Mouse (Mus musculus): ENCODE data around the gene Pnkd. TPM values are rescaled to one million over a fixed set of nuclear protein-coding genes. Genes with fewer than 3 reads are reported as not detected.
A peak's percentile ranks its signal among the peaks of the same experiment; 100 is the strongest.
"Not testable (repeated sequence)": the region's sequence is repeated elsewhere in the genome, so short reads cannot be mapped to it uniquely, and the experiment has no call there.

Pnkd gene
- polyA plus RNA-seq, 1 experiment from 2014 or later, result 320 TPM

DNA sequence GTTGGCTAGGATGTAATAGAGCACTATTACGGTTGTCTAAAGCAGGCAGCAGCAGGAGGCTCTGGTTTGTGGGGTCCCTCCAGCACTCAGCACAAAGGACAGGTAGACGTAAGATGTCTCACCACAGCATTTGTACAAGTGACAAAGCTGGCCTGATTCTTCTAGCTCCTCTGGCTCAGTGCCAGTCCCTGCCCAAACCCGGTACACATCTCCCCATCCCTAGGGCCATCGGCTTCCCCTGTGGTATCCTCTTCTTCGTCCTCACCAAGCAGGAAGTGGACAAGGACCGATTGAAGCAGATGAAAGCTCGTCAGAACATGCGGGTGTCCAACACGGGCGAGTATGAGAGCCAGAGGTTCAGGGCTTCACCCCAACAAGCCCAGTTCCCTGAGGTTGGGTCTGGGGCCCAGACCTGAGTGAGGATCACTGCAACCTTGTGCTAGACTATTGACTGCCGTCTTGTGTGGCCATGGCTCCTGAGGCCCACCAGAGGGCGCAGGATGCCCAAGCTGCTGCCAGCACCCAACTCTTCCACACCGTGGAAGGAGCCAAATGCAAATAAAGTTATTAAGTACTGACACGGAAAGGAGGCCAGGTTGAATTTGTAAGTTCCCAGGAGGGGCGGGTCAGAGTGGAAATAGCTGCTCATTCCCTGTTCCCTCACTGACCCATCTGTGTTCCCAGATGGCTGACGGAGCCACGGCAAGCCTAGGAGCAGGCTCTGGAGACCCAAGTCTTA is 2.3 kb downstream of the Pnkd start:
- ATAC-seq (ENCODE audit: insufficient number of reproducible peaks, insufficient read depth, low FRiP score, low read depth); H3K4me2 ChIP-seq (ENCODE audit: low read length); H3K9me3 ChIP-seq (ENCODE audit: control insufficient read depth, low read length); H3K27ac ChIP-seq (replicated peaks in 1 of 2; ENCODE audit: control insufficient read depth in 1 of 2, insufficient read depth in 1 of 2, low read depth in 2 of 2, low read length in 2 of 2); H3K9ac ChIP-seq (ENCODE audit: low read length); H3K27me3 ChIP-seq (ENCODE audit: control insufficient read depth, insufficient read depth, low read length); H3K4me3 ChIP-seq (ENCODE audit: control insufficient read depth in 1 of 2, insufficient read depth in 1 of 2, low read depth in 1 of 2, low read length in 2 of 2): not testable (repeated sequence)
- Histone ChIP-seq H3K4me1 (ENCODE audit: control insufficient read depth in 2 of 2, insufficient read depth in 2 of 2, low read length in 2 of 2) (peaks cover 35 to 54% of the 10 kb centered on the region in 2 experiments), H3K36me3 (ENCODE audit: control insufficient read depth, insufficient read depth, low read length) (peaks cover 59% of the 10 kb centered on the region)
- 55% methylated on average over 15 of the region's 17 CpGs for WGBS

DNA sequence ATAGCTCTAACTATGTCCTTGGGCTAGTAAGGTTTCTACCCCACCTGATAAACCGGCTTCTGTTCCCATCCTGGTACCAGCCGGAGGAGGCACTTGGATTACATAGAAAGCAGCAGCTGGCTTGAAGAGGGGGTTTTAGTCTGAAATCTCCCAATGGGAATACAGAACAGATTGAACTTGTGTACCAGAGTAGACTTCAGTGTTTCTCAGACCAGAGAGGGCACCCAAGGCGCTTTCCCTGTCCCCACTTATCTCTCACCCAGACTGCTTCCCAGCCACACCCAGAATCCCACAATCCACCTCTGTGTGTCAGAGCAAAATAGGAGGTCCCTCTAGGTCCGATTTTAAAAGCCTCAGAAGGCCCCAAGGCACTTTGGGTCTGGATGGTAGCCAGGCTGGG is 3.6 kb downstream of the Pnkd start:
- 65% methylated on average over 4 of the region's 4 CpGs for WGBS

DNA sequence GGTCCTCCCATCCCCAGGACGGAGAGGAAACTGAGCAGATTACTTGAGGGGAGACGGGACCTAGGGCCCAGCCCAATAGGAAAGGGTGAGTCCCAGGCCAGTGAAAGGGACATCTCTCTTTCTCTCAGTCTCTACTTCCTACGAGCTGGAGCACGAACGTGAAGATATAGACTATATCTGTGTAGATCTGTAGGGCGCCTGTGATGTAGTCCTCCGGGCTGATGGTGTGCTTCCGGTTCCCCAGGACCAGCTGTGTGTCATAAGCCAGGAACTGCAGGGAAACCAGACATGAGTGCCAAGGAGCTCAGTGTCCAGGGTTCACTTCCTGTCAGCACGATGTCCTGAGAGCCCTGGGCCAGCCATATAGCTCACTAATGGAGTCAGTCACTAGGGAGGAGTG is 4.5 kb downstream of the Pnkd start:
- H3K4me1 ChIP-seq (ENCODE audit: control insufficient read depth in 2 of 2, insufficient read depth in 2 of 2, low read length in 2 of 2), result peaks cover 46 to 61% of the 10 kb centered on the region in 2 experiments
- H3K27ac ChIP-seq (replicated peaks in 1 of 2; ENCODE audit: control insufficient read depth in 1 of 2, insufficient read depth in 1 of 2, low read depth in 2 of 2, low read length in 2 of 2), result peak overlapping the region; percentile 81 to 87
- peaks cover 67% of the 10 kb centered on the region for H3K36me3 ChIP-seq (ENCODE audit: control insufficient read depth, insufficient read depth, low read length)
- no peak overlapping the region for H3K4me2 ChIP-seq (ENCODE audit: low read length)
- peak overlapping the region; percentile 22; the same call in 1 of the 2 replicates for H3K9ac ChIP-seq (ENCODE audit: low read length)
- ATAC-seq (ENCODE audit: insufficient number of reproducible peaks, insufficient read depth, low FRiP score, low read depth), result no peak
- no peaks in the 10 kb centered on the region for H3K9me3 ChIP-seq (ENCODE audit: control insufficient read depth, low read length)
- H3K4me3 ChIP-seq (ENCODE audit: control insufficient read depth in 1 of 2, insufficient read depth in 1 of 2, low read depth in 1 of 2, low read length in 2 of 2), result no peak overlapping the region
- H3K27me3 ChIP-seq (ENCODE audit: control insufficient read depth, insufficient read depth, low read length), result no peaks in the 10 kb centered on the region
- 67% methylated on average over 9 of the region's 9 CpGs for WGBS

More for the DNA sequence above, 3.6 kb downstream of the Pnkd start:
- peak overlapping the region; percentile 14; the same call in 1 of the 2 replicates for H3K9ac ChIP-seq (ENCODE audit: low read length)
- H3K9me3 ChIP-seq (ENCODE audit: control insufficient read depth, low read length), result no peaks in the 10 kb centered on the region
- H3K4me3 ChIP-seq (ENCODE audit: control insufficient read depth in 1 of 2, insufficient read depth in 1 of 2, low read depth in 1 of 2, low read length in 2 of 2), result no peak overlapping the region
- H3K36me3 ChIP-seq (ENCODE audit: control insufficient read depth, insufficient read depth, low read length), result peaks cover 59% of the 10 kb centered on the region
- peaks cover 41 to 55% of the 10 kb centered on the region in 2 experiments for H3K4me1 ChIP-seq (ENCODE audit: control insufficient read depth in 2 of 2, insufficient read depth in 2 of 2, low read length in 2 of 2)
- no peak overlapping the region for H3K4me2 ChIP-seq (ENCODE audit: low read length)
- peak overlapping the region in 1 of 2 experiments; percentile 87; a peak in 2 of 4 replicates for H3K27ac ChIP-seq (replicated peaks in 1 of 2; ENCODE audit: control insufficient read depth in 1 of 2, insufficient read depth in 1 of 2, low read depth in 2 of 2, low read length in 2 of 2)
- no peaks in the 10 kb centered on the region for H3K27me3 ChIP-seq (ENCODE audit: control insufficient read depth, insufficient read depth, low read length)
- no peak for ATAC-seq (ENCODE audit: insufficient number of reproducible peaks, insufficient read depth, low FRiP score, low read depth)

DNA sequence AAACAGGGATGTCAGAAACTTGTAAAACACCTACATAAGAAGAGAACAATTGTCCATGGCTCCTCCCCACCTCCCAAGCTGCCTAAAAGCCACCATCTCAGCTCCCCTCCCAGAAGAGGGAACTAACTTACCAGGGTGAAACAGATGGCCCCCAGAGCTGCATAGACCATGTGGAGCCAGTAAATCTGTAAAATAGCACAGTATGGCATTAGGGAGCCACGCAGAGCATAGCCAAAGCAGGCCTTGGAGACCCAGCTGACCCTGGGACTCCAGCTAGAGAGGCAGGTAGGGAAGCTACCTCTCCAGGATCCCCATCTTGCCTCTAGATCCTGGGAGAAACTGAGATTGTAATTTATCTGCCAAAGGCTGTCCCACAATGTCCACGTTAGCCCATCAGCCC is 5.0 kb downstream of the Pnkd start:
- H3K4me3 ChIP-seq (ENCODE audit: control insufficient read depth in 1 of 2, insufficient read depth in 1 of 2, low read depth in 1 of 2, low read length in 2 of 2), result no peak overlapping the region
- H3K9me3 ChIP-seq (ENCODE audit: control insufficient read depth, low read length), result no peaks in the 10 kb centered on the region
- H3K4me1 ChIP-seq (ENCODE audit: control insufficient read depth in 2 of 2, insufficient read depth in 2 of 2, low read length in 2 of 2), result peaks cover 49 to 66% of the 10 kb centered on the region in 2 experiments
- ATAC-seq (ENCODE audit: insufficient number of reproducible peaks, insufficient read depth, low FRiP score, low read depth), result no peak
- no peak overlapping the region for H3K4me2 ChIP-seq (ENCODE audit: low read length)
- peaks cover 67% of the 10 kb centered on the region for H3K36me3 ChIP-seq (ENCODE audit: control insufficient read depth, insufficient read depth, low read length)
- H3K27me3 ChIP-seq (ENCODE audit: control insufficient read depth, insufficient read depth, low read length), result no peaks in the 10 kb centered on the region
- peak overlapping the region; percentile 22; the same call in 1 of the 2 replicates for H3K9ac ChIP-seq (ENCODE audit: low read length)
- WGBS, result 57% methylated on average over 2 of the region's 2 CpGs
- H3K27ac ChIP-seq (replicated peaks in 1 of 2; ENCODE audit: control insufficient read depth in 1 of 2, insufficient read depth in 1 of 2, low read depth in 2 of 2, low read length in 2 of 2), result peak overlapping the region; percentile 81 to 87

DNA sequence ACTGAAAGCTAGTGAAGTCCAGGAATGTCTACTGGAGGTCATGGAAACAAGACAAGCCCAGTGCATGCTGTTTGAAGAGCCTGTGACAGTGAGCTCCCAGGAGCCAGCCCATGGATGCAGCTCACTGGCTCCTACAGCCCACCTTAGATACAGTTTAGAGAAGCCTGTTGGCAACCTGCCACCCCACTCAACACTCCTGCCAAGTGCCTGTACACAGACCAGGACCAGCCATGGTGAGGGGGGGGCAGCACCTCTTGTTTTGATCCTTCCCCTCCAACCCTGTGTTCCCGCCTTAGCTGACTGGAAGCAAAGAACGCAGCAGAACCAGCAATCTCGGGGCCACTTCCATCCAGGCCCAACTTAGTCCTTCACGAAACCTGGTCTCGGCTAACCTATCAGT is 5.4 kb downstream of the Pnkd start:
- Histone ChIP-seq H3K9me3 (ENCODE audit: control insufficient read depth, low read length) (no peaks in the 10 kb centered on the region), H3K27me3 (ENCODE audit: control insufficient read depth, insufficient read depth, low read length) (no peaks in the 10 kb centered on the region), H3K4me1 (ENCODE audit: control insufficient read depth in 2 of 2, insufficient read depth in 2 of 2, low read length in 2 of 2) (peaks cover 53 to 70% of the 10 kb centered on the region in 2 experiments), H3K4me3 (ENCODE audit: control insufficient read depth in 1 of 2, insufficient read depth in 1 of 2, low read depth in 1 of 2, low read length in 2 of 2) (no peak overlapping the region), H3K27ac (replicated peaks in 1 of 2; ENCODE audit: control insufficient read depth in 1 of 2, insufficient read depth in 1 of 2, low read depth in 2 of 2, low read length in 2 of 2) (peak overlapping the region; percentile 81 to 87), H3K36me3 (ENCODE audit: control insufficient read depth, insufficient read depth, low read length) (peaks cover 67% of the 10 kb centered on the region), H3K9ac (ENCODE audit: low read length) (peak overlapping the region; percentile 58), H3K4me2 (ENCODE audit: low read length) (peak overlapping the region; percentile 28)
- peak; percentile 82 for ATAC-seq (ENCODE audit: insufficient number of reproducible peaks, insufficient read depth, low FRiP score, low read depth)
- 18% methylated on average over 5 of the region's 5 CpGs for WGBS

DNA sequence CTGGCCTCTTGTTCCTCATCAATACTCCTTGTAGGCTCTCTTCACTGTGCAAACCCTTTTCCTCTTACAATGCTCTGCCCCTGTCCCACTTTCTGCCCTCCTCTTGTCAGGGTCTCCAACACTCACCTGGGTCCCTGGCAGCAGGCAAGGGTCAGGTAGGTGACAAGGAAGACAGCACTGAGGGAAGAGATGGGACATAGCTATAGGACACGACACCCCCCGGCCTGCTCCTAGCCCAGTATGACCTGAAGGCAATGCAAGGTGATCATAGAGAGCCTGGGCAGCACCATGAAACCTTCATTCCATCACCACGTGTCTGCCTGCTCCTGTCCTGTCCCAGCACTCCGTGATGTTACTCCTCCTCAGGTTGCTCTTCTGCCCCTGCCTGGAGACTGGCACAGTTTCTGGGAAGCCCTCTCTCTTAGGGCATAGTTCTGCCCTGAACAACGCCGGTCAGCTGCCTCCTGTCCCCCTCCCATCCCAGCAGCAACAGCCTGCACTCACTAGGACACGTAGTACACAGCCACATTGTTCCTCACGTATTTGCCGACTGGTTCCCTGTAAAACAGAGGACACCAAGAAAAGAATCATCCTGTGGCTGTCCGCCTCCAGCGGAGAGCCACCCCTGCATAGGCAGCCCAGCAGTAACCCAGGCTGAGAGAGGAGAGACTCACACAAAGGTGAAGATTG is 7.7 kb downstream of the Pnkd start:
- no peak for ATAC-seq (ENCODE audit: insufficient number of reproducible peaks, insufficient read depth, low FRiP score, low read depth)
- 82% methylated on average over 11 of the region's 11 CpGs for WGBS
- Histone ChIP-seq H3K4me2 (ENCODE audit: low read length) (no peak overlapping the region), H3K27me3 (ENCODE audit: control insufficient read depth, insufficient read depth, low read length) (no peaks in the 10 kb centered on the region), H3K27ac (replicated peaks in 1 of 2; ENCODE audit: control insufficient read depth in 1 of 2, insufficient read depth in 1 of 2, low read depth in 2 of 2, low read length in 2 of 2) (no peak overlapping the region), H3K9me3 (ENCODE audit: control insufficient read depth, low read length) (no peaks in the 10 kb centered on the region), H3K4me1 (ENCODE audit: control insufficient read depth in 2 of 2, insufficient read depth in 2 of 2, low read length in 2 of 2) (peaks cover 72 to 88% of the 10 kb centered on the region in 2 experiments), H3K36me3 (ENCODE audit: control insufficient read depth, insufficient read depth, low read length) (peaks cover 65% of the 10 kb centered on the region), H3K4me3 (ENCODE audit: control insufficient read depth in 1 of 2, insufficient read depth in 1 of 2, low read depth in 1 of 2, low read length in 2 of 2) (no peak overlapping the region), H3K9ac (ENCODE audit: low read length) (no peak overlapping the region)

DNA sequence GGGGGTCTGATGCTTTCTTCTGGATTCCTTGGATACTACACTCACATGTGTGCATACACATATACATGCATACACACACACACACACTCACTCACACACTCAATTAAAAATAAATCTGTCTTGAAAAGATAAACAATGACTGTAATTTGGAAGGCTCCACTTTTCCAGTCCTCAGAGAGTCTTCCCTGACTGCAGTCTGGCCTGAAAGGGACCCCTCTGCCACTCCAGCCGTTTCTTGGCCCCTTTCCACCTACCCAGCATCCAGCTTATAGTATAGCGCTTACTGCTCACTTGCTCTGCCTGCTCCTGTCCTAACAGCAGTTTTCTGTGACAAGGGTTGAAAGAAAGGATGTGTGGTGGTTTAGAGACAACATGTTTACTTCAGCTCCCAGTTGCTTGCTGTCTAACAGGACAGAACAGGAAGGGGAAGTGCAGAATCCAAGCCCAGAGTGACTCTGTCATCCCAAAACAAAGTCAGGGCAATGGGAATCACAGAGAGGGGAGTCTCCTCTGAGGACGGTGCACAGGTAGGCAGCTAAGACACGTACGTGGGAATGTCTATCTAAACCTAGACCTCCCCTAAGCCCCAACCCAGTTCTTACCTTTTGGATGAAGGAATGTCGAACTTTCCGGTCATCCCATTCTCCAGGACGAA is 8.7 kb downstream of the Pnkd start:
- Histone ChIP-seq H3K4me1 (ENCODE audit: control insufficient read depth in 2 of 2, insufficient read depth in 2 of 2, low read length in 2 of 2) (peaks cover 80 to 91% of the 10 kb centered on the region in 2 experiments), H3K4me3 (ENCODE audit: control insufficient read depth in 1 of 2, insufficient read depth in 1 of 2, low read depth in 1 of 2, low read length in 2 of 2) (no peak overlapping the region), H3K27me3 (ENCODE audit: control insufficient read depth, insufficient read depth, low read length) (no peaks in the 10 kb centered on the region), H3K9ac (ENCODE audit: low read length) (peak overlapping the region; percentile 4; the same call in 1 of the 2 replicates), H3K36me3 (ENCODE audit: control insufficient read depth, insufficient read depth, low read length) (peaks cover 67% of the 10 kb centered on the region), H3K4me2 (ENCODE audit: low read length) (no peak overlapping the region), H3K27ac (replicated peaks in 1 of 2; ENCODE audit: control insufficient read depth in 1 of 2, insufficient read depth in 1 of 2, low read depth in 2 of 2, low read length in 2 of 2) (peak overlapping the region; percentile 2 to 100; a peak in 2 of 4 replicates), H3K9me3 (ENCODE audit: control insufficient read depth, low read length) (no peaks in the 10 kb centered on the region)
- WGBS, result 72% methylated on average over 8 of the region's 8 CpGs
- no peak for ATAC-seq (ENCODE audit: insufficient number of reproducible peaks, insufficient read depth, low FRiP score, low read depth)

Data from heart, embryonic 14.5 days (tissue).